33 mouse cellular contexts compared by ENCODE assay signal in genomic region chr3:27140101-27140500, GRCm38 (mm10).
"Had no signal": no experiment of that assay in that cellular context is flagged by ENCODE, and none has a peak within 500 bp of the region (broad histone marks: within the 10 kb centered on the region; RNA-seq: fewer than 3 reads in every experiment).

No protein-coding gene starts in this region.

- H3K4me1 ChIP-seq: heart, embryonic 12.5 days; heart, embryonic 13.5 days; heart, embryonic 15.5 days; hindbrain, embryonic 10.5 days; hindbrain, embryonic 12.5 days; hindbrain, embryonic 13.5 days; hindbrain, embryonic 15.5 days; intestine, embryonic 15.5 days; kidney, embryonic 15.5 days had no signal

- DNase-seq: heart, postnatal 10 days; heart, postnatal 14 days; heart, postnatal 36 days; heart, postnatal 4 days; kidney, adult 11 months; kidney, adult 18-20 months; kidney, adult 2 months; kidney, adult 8-10 months; kidney, adult 9 months; kidney, postnatal 10 days; kidney, postnatal 14 days; kidney, postnatal 36 days; kidney, postnatal 4 days; layer of hippocampus, adult 9-11 months; layer of hippocampus, postnatal 36 days had no signal

- ATAC-seq: hindbrain, embryonic 16.5 days; hindbrain, postnatal 0 days; inflammation-experienced regulatory T-cells, adult 6 months; intestine, embryonic 15.5 days; intestine, embryonic 16.5 days; intestine, postnatal 0 days had no signal

- H3K27ac ChIP-seq: heart, embryonic 13.5 days; heart, embryonic 15.5 days; hindbrain, embryonic 10.5 days; hindbrain, embryonic 12.5 days; hindbrain, embryonic 13.5 days; hindbrain, embryonic 14.5 days; hindbrain, embryonic 15.5 days; hindbrain, postnatal 0 days; intestine, embryonic 15.5 days; kidney, embryonic 15.5 days; kidney, postnatal 0 days; layer of hippocampus, adult 2 months; left cerebral cortex, adult 2 months had no signal

- H3K4me3 ChIP-seq: heart, embryonic 12.5 days; heart, embryonic 13.5 days; heart, embryonic 15.5 days; hindbrain, embryonic 10.5 days; hindbrain, embryonic 12.5 days; hindbrain, embryonic 13.5 days; hindbrain, embryonic 15.5 days; intestine, embryonic 15.5 days; kidney, embryonic 15.5 days; layer of hippocampus, adult 2 months; left cerebral cortex, adult 2 months had no signal

- H3K9me3 ChIP-seq: heart, embryonic 12.5 days; heart, embryonic 13.5 days; heart, embryonic 15.5 days; hindbrain, embryonic 10.5 days; hindbrain, embryonic 12.5 days; hindbrain, embryonic 13.5 days; hindbrain, embryonic 15.5 days; intestine, embryonic 15.5 days; kidney, embryonic 15.5 days had no signal

- H3K27me3 ChIP-seq: heart, embryonic 12.5 days; heart, embryonic 13.5 days; heart, embryonic 15.5 days; hindbrain, embryonic 12.5 days; hindbrain, embryonic 13.5 days; hindbrain, embryonic 15.5 days; intestine, embryonic 15.5 days; kidney, embryonic 15.5 days had no signal

- H3K36me3 ChIP-seq: hindbrain, embryonic 15.5 days had no signal
